Mouse (Mus musculus): ENCODE data around the gene Tmem174. TPM values are rescaled to one million over a fixed set of nuclear protein-coding genes. Genes with fewer than 3 reads are reported as not detected.

Tmem174 gene
- polyA plus RNA-seq, 1 experiment, result 0.25 TPM

- Histone ChIP-seq H3K4me3 (replicated peaks; ENCODE audit: insufficient read depth, low read depth, low read length) (no peak overlapping the region), H3K27me3 (ENCODE audit: control insufficient read depth, insufficient read depth, low read length) (no peaks in the 10 kb centered on the region; the same call in 1 of the 2 replicates), H3K27ac (ENCODE audit: insufficient read depth, low read length) (no peak overlapping the region), H3K4me1 (ENCODE audit: control insufficient read depth, insufficient read depth, low read length) (no peaks in the 10 kb centered on the region)
- TF ChIP-seq POLR2A (IDR thresholded peaks at IDR 0.05; ENCODE audit: borderline replicate concordance, insufficient read depth, low read length) (no peak), CTCF (IDR thresholded peaks at IDR 0.05; ENCODE audit: borderline replicate concordance, insufficient read depth, low read depth, low read length) (no peak)
- DNase-seq, result no peak
- 82% methylated on average over 3 of the region's 3 CpGs for WGBS
Measured at GRCm38 (mm10) chr13:98667316-98667715, 30.1 kb upstream of the Tmem174 start.

- TF ChIP-seq CTCF (IDR thresholded peaks at IDR 0.05; ENCODE audit: borderline replicate concordance, insufficient read depth, low read depth, low read length), result no peak
- TF ChIP-seq POLR2A (IDR thresholded peaks at IDR 0.05; ENCODE audit: borderline replicate concordance, insufficient read depth, low read length), result no peak
- Histone ChIP-seq H3K27me3 (ENCODE audit: control insufficient read depth, insufficient read depth, low read length) (no peaks in the 10 kb centered on the region; the same call in 1 of the 2 replicates), H3K27ac (ENCODE audit: insufficient read depth, low read length) (no peak overlapping the region), H3K4me3 (replicated peaks; ENCODE audit: insufficient read depth, low read depth, low read length) (no peak overlapping the region), H3K4me1 (ENCODE audit: control insufficient read depth, insufficient read depth, low read length) (no peaks in the 10 kb centered on the region)
- 75% methylated on average over 10 of the region's 10 CpGs for WGBS
- no peak for DNase-seq
Measured at GRCm38 (mm10) chr13:98665240-98665639, 28.0 kb upstream of the Tmem174 start.

GRCm38 (mm10) chr13:98662173-98662675 is 25.0 kb upstream of the Tmem174 start:
- 88% methylated on average over 4 of the region's 4 CpGs for WGBS
- H3K4me1 ChIP-seq (ENCODE audit: control insufficient read depth, insufficient read depth, low read length), result no peaks in the 10 kb centered on the region
- H3K27me3 ChIP-seq (ENCODE audit: control insufficient read depth, insufficient read depth, low read length), result no peaks in the 10 kb centered on the region; the same call in 1 of the 2 replicates
- no peak overlapping the region for H3K27ac ChIP-seq (ENCODE audit: insufficient read depth, low read length)
- no peak for TF ChIP-seq CTCF (IDR thresholded peaks at IDR 0.05; ENCODE audit: borderline replicate concordance, insufficient read depth, low read depth, low read length)
- TF ChIP-seq POLR2A (IDR thresholded peaks at IDR 0.05; ENCODE audit: borderline replicate concordance, insufficient read depth, low read length), result no peak
- DNase-seq, result no peak
- no peak overlapping the region for H3K4me3 ChIP-seq (replicated peaks; ENCODE audit: insufficient read depth, low read depth, low read length)

GRCm38 (mm10) chr13:98656034-98656471 is 18.8 kb upstream of the Tmem174 start:
- no peak overlapping the region for H3K27ac ChIP-seq (ENCODE audit: insufficient read depth, low read length)
- peaks cover 3% of the 10 kb centered on the region; the same call in 1 of the 2 replicates for H3K4me1 ChIP-seq (ENCODE audit: control insufficient read depth, insufficient read depth, low read length)
- no peak overlapping the region for H3K4me3 ChIP-seq (replicated peaks; ENCODE audit: insufficient read depth, low read depth, low read length)
- 58% methylated on average over 16 of the region's 16 CpGs for WGBS
- TF ChIP-seq CTCF (IDR thresholded peaks at IDR 0.05; ENCODE audit: borderline replicate concordance, insufficient read depth, low read depth, low read length) (no peak), POLR2A (IDR thresholded peaks at IDR 0.05; ENCODE audit: borderline replicate concordance, insufficient read depth, low read length) (no peak)
- DNase-seq, result no peak
- no peaks in the 10 kb centered on the region for H3K27me3 ChIP-seq (ENCODE audit: control insufficient read depth, insufficient read depth, low read length)

GRCm38 (mm10) chr13:98655346-98655745 is 18.1 kb upstream of the Tmem174 start:
- H3K27ac ChIP-seq (ENCODE audit: insufficient read depth, low read length), result no peak overlapping the region
- no peak for DNase-seq
- H3K4me3 ChIP-seq (replicated peaks; ENCODE audit: insufficient read depth, low read depth, low read length), result no peak overlapping the region
- H3K27me3 ChIP-seq (ENCODE audit: control insufficient read depth, insufficient read depth, low read length), result no peaks in the 10 kb centered on the region
- 43% methylated on average over 4 of the region's 4 CpGs for WGBS
- no peak for TF ChIP-seq CTCF (IDR thresholded peaks at IDR 0.05; ENCODE audit: borderline replicate concordance, insufficient read depth, low read depth, low read length)
- no peak for TF ChIP-seq POLR2A (IDR thresholded peaks at IDR 0.05; ENCODE audit: borderline replicate concordance, insufficient read depth, low read length)
- H3K4me1 ChIP-seq (ENCODE audit: control insufficient read depth, insufficient read depth, low read length), result peaks cover 3% of the 10 kb centered on the region; the same call in 1 of the 2 replicates

- no peak for DNase-seq
- Histone ChIP-seq H3K27ac (ENCODE audit: insufficient read depth, low read length) (no peak overlapping the region), H3K4me3 (replicated peaks; ENCODE audit: insufficient read depth, low read depth, low read length) (no peak overlapping the region), H3K27me3 (ENCODE audit: control insufficient read depth, insufficient read depth, low read length) (no peaks in the 10 kb centered on the region), H3K4me1 (ENCODE audit: control insufficient read depth, insufficient read depth, low read length) (peaks cover 3% of the 10 kb centered on the region; the same call in 1 of the 2 replicates)
- 24% methylated on average over 10 of the region's 10 CpGs for WGBS
- TF ChIP-seq CTCF (IDR thresholded peaks at IDR 0.05; ENCODE audit: borderline replicate concordance, insufficient read depth, low read depth, low read length) (no peak), POLR2A (IDR thresholded peaks at IDR 0.05; ENCODE audit: borderline replicate concordance, insufficient read depth, low read length) (no peak)
Measured at GRCm38 (mm10) chr13:98654129-98654939, 17.1 kb upstream of the Tmem174 start.

GRCm38 (mm10) chr13:98652194-98652593 is 15.0 kb upstream of the Tmem174 start:
- Histone ChIP-seq H3K27ac (ENCODE audit: insufficient read depth, low read length) (no peak overlapping the region), H3K27me3 (ENCODE audit: control insufficient read depth, insufficient read depth, low read length) (no peaks in the 10 kb centered on the region), H3K4me1 (ENCODE audit: control insufficient read depth, insufficient read depth, low read length) (peaks cover 3% of the 10 kb centered on the region; the same call in 1 of the 2 replicates), H3K4me3 (replicated peaks; ENCODE audit: insufficient read depth, low read depth, low read length) (no peak overlapping the region)
- WGBS, result 77% methylated on average over 2 of the region's 2 CpGs
- no peak for DNase-seq
- TF ChIP-seq CTCF (IDR thresholded peaks at IDR 0.05; ENCODE audit: borderline replicate concordance, insufficient read depth, low read depth, low read length) (no peak), POLR2A (IDR thresholded peaks at IDR 0.05; ENCODE audit: borderline replicate concordance, insufficient read depth, low read length) (no peak)
